Mouse (Mus musculus) spleen, adult 12 weeks (tissue): ENCODE measurements around the gene Orm3.
"Not testable (repeated sequence)": the region's sequence is repeated elsewhere in the genome, so short reads cannot be mapped to it uniquely, and the experiment has no call there.

Source experiments
- DNase-seq: peaks from one replicate; pipeline ENCODE4 v3.0.0; 2022; ENCODE audit warnings: low spot score

The Orm3 gene

DNA sequence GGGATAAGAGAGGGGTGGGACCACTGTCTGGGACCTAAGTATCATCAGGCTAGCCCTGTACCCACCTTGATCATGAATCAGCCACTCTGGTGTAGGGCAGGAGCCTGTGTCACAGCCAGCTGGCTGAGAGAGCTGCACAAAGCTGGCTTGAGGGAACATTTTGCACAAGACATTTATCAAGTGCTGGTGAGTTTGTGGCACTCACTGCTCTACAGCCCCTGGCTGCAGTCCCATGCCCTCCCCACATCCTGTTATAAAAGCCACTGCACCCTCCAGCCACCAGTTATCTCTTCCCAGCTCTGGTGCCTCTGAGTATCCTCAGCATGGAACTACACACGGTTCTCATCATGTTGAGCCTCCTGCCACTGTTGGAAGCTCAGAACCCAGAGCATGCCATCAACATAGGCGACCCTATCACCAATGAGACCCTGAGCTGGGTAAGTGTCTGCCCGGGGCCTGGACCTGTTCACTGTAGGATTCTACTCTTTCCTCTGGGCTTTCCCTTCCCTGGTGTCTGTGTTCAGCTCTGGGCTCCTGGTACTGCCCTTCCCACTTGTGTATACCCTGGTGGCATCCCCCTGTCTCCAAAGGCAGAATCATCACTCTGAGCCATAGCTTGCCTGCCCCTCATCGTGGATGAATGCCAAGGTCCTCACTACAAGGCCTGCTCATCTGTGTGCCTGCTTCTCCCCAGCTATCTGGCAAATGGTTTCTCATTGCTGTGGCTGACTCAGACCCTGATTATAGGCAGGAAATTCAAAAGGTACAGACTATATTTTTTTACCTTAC is at the start of gene Orm3:
Gene Orm3, plus strand, starts transcription at position 286 of the 789 bp plus-strand sequence.
- DNase-seq, result no peak

DNA sequence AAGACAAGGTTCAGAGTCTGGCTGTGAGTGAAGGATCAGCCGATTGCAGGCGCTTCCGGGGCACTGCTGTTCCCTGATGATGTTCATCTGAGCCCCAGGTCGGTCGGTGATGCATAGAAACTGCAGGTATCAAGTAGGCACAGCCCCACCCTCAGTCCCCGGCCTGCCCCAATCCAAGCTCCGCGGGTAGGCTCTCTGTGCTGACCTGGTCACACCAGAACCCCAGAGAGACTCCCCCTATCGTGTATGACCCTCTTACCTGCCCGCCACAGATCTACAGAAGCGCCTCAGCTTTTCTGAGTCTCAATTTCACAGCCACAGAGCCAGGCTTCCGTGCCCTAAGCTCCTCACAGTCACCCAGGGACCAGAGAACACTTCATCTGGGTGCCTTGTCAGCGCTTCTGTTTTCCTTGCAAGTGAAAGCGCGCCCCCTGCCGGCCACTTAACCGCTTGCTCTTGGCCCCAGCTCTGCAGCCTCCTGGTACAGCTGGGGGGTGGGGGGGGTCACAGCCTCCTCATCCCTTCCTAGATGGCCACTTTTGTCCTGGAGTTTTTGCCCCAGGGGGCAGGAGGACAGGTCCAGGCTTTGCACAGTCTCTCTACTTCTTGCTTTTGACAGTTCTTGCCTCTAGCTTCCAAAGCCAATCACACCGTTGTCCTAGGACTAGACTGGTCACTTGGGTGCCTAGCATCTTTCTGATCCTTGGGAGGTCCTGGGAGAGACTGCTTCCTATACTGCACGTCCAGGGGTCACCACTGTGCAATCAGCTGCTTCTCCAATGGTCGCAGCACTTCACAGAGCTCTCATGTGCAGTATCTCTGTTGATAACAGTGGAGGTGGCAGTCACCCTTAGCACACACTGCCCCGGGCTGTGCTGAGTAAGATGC is 48.5 kb upstream of the Orm3 start:
- peak; percentile 40 for DNase-seq

DNA sequence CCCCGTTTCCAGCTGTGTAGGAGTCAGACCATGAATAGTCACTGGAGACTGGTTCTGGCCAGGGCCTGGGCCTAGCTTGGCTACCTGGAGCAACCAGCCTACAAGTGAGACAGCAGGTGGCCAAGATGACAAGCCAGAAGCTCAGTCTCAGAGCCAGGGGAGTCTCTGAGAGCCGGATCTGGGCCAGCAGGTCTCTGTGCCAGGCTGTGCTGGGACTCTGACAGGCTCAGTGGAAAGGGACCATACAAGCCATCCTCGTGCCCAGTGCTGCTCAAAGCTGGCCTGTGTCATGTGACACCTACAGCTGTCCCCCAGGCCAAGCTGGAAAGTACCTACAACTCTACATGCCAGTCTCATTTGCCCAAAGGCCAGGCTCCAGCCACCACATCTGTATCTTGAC is 47.6 kb upstream of the Orm3 start:
- no peak for DNase-seq

DNA sequence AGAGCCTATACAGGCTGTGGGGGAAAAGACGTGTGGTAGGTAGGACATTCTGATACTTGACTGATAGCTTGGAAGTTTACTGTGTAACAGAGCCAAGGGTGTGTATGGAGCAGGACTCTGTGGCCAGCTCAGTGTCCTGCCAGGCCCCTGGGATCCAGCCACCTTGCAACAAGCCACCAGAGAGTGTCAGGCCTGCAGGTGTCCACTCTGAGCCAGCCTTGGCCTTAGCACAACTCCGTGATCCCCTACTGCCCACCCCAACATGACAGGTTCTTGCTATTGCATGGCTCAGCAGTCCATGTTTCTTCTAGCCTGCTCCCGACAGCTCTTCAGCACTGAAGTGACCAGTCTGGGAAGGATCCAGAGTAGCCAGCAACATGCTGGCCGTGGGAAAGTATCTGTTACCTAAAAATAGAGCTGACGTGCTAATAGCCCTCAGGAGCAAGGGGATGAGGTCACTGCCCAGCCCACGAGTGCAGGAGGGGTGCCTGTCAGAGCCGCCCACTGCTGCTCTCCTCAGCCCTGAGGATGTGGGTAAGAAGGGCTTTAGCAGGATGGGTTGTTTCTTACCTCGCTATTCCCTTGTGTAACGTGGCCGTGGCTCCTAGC is 45.6 kb upstream of the Orm3 start:
- no peak for DNase-seq

DNA sequence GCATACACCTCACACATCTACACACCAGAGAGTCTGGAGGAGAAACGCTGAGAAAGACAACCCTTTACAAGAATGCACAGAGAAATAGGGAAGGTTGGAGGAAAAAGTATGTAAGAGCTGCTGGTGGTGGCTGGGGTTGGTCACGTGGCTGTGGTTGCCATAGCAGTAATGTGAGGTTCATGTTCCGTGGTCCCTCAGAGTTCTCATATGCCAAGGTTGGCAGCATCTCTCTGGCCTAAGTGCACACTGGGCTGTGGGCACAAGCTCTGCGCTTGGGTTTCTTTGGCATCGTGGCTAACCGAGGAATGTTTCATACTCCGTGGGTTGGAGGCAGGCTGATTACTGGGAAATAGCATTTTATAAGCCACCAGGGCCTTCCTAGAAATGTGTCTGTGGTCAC is 44.5 kb upstream of the Orm3 start:
- no peak for DNase-seq

DNA sequence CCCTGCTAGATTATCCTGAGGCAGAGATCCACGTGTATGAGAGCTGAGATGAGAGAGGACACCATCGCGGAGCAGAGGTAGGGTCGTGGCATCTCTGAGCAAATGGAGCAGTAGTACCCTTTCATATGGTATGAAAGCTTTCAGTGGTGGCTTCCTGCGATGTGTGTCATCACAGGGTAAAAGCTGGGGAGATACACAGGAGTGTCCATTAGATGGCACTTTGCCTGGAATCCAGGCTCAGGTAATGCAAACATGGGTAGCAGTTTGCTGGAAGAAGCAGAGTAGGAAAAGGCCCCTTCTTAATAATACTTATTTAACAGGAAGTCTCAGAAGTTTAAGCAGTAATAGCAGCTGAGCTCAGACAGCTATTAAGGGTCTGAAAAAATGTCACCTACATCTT is 41.9 kb upstream of the Orm3 start:
- DNase-seq, result no peak

DNA sequence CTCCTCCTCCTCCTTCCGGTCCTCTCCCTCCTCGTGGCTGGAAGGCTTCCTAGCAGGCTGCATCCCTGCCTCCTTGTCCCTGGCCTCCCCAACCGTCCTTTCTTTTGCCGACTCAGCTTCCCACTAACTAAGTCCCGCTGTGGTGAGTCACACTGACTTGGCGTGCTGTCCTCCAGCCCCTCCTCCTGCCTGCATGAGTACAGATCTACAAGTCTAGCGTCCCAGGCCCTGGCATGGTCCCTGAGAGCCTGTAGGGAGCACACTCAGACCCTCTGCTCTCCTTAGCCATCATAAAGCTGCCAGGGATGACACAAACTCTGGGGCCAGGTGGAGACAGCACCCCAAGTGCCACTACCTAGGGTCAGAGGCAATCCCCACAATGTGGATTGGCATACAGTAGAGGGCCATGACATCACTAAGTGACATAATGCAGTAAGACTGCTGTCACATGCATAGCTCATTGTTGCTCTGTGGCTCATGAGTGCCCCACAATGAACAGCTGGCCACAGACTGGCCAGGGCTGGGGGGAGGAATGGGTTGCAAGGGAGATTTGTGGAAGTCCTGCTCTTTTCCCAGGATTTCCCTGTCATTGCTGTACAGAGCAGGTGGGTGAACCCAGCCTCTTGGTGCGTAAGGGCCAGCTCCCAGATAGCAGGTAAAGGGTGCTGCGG is 39.8 kb upstream of the Orm3 start:
- DNase-seq, result no peak

DNA sequence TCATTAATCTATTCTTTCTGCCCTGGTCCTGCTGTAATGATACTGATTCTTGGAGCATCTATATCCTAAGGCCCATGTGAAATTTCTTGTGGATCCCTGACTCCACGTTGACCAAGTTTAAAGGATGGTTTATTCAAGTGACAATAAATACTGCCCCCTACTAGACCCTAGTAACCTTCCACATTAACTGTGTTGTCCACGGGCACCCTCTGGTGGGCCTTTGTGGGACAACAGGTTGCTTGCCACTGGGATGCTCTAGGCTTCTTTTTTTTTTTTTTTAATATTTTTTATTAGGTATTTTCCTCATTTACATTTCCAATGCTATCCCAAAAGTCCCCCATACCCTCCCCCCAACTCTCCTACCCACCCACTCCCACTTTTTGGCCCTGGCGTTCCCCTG is 36.4 kb upstream of the Orm3 start:
- DNase-seq, result not testable (repeated sequence)

DNA sequence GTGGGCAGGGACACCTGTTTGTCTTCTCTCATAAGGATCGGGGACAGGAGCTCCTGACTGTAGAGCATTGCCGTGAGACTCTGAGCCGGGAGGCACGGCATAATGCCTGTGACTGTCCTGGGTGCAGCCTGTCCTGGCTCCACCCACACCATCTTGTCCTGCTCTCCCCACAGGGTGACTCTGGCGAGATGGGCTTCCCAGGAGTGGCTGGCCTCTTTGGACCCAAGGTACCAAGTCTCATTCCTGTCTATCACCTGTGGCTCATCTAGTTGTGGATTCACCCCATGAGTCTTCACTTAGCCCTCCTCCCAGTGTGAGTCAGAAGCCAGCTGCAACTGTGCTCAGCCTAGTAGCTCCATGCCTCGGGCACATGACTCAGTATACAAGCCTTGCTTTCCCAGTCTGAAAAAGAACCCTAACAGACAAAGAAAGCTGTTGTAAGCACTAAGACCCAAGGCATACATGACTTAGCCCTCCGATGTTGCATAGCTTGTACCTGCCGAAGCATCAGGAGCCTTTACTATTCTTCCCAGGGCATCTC is 32.6 kb upstream of the Orm3 start:
- no peak for DNase-seq

DNA sequence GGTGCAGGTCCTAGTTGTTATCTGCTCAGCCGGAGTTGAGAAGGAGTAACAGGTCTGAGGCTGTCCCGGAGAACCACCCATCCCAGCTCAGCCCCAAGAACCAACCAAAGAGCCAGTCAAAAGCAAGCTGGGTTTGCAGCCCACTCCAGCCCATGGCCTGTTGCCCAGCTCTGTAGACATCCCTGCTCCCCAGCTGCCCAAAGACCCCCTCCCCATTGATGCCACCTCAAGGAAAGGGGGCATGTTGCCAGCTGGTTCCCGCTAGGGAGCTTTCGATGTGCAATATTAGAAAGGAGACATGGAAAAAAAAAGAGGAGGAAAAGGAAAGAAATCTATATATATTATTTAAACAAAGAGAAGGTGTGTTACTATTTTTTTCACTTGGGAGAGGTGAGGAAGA is 22.6 kb upstream of the Orm3 start:
- DNase-seq, result no peak

DNA sequence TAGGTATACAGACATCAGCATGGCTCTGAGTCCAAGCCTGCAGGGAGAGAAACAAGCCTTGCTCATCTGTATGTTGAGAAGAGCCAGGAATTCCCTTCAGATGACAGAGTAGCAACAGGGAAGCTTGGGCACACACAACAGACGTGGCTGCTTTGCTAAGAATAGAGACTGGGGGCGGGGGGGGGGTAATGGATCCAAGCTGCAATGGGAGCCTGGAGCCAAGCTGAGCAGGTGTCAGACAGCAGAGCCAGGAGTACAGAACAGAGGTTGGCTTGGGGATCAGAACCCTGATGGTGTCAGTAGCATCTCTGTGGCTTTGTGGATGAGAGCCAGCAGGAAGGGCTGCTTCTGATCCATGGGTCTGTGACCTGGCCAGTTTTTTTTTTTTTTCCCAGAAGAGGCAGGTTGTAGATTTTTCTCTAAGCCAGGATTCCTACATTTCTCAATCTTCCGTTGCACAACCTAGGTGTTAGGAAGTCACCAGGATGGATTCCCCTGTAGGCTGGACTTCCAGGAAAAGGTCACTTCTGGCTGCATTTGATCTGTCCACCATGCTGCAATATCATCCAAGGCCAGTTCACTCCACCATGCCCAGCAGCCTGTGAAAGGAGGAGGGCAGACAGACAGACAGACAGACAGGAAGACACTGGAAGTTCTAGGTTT is 17.4 kb upstream of the Orm3 start:
- no peak for DNase-seq

DNA sequence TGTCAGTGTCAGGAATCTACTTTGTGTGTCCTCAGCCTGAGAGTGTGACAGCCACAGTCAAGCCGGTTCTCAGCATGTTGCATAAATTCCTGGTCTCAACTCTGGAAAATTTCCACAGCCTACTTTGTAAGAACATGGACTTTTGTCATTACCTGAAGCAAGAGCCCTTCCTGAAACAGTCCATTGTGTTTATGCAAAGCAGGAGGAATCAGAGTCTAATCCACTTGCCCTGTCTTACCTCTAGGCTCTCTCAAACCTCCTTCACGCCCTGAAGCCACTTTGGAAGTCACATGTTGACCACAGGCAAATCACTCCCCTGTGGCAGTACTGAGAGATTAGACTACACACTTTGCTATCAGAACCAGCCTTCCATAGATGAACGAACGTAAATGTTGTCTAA is 13.5 kb upstream of the Orm3 start:
- DNase-seq, result no peak

DNA sequence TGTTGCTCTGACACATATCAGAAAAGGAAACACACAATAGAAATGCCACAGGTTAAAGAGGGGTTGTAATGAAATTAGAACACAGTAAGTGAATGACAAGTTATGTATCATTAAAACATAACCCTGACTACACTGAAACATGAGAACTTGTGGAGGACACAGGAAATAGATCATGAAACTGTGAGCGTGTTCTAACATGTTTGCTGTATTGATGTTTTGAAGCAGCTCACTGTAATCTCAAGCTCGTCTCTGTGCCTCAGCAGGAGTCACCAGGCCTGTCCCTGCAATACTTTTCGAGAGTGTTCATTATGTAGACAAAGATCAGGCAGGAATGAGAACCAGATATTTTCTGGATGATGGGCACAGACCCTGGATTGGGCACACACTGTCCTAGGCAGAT is 12.4 kb upstream of the Orm3 start:
- no peak for DNase-seq

DNA sequence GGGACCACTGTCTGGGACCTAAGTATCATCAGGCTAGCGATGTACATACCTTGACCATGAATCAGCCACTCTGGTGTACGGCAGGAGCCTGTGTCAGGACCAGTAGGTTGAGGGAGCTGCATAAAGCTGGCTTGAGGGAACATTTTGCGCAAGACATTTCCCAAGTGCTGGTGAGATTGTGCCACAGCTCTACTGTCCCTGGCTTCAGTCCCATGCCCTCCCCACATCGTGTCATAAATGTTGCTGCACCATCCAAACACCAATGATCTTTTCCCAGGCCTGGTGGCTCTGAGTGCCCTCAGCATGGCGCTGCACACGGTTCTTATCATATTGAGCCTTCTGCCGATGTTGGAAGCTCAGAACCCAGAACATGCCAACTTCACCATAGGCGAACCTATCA is 11.7 kb upstream of the Orm3 start, which contains the start of gene Orm1:
Gene Orm1, plus strand, starts transcription at position 266 of the 400 bp plus-strand sequence.
- DNase-seq, result no peak

DNA sequence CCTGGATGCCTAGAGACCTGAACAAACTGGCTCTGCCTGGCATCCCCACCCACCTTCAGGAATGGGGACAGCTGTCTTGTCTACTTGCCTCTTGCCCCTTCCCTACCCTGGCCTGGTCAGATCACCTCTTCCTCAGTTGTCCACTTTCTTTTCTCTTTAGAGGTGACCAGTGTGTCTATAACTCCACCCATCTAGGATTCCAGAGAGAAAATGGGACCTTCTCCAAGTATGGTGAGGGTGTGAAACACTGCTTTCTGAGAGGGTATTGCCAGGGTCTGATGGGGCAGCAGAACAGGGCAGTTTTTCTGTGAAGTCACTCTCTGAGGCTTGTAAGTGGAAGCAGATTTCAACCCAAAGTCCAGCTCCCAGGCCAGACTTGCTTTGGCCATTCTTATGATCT is 10.7 kb upstream of the Orm3 start:
- no peak for DNase-seq

DNA sequence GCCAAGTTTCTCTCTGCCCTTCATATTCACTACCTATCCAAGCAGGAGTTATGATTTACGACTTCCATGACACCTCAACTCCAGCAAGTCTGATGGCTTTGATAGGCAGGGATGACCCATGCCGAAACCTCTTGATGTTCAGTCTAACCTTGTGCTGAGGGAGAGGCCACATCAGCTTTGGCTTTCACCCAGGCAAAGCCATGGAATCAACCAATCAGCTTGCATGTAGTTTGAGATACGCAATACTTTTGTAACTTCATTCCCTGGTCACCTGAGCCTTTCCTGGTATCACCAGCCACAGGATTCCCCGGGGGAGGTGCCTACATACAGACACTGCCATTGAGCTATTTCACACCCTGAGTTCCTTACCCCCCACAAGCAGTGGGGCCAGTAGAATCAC is 9.3 kb upstream of the Orm3 start:
- DNase-seq, result no peak

DNA sequence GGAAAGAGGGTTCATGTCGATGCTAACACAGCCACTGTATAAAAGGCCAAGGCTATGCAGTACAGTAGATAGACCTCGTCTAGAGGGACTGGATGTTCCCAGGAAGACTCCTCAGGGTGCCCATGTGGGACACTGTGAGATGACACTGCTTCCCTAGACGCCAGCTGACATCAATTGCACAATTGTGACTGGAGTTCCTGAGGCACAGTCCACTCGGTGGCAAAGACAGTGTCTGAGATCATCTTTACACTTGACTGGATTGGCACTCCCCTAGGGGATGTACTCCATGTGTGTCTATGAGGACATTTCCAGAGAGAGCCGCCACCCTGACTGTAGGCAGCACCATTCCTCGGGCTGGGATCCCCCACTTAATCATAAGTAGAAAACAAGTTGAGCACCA is 7.4 kb upstream of the Orm3 start:
- DNase-seq, result no peak

DNA sequence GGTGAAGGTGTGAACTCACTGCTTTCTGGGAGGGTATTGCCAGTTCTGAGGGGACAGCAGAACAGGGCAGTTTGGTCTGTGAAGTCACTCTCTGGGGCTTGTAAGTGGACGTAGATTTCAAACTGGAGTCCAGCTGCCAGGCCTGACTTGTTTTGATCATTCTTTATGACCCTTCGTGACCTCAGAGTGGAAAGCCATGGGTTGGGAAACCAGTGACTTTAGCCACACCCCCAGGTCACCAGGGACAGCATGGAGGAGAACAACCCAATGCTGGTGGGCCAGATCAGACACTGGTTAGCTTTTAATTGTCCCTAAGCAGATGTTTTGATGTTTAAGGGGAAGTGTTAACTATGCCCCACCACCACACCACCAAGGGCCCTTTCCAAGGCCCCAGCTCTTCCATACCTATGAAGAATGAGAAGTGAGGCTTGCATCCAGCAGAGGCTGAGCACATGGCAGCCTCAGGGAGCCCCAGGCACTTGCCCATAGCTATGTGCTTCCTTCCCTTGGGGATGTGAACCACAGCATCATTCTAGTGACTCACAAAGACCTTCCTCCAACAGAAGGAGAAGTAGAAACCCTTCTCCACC is 1.1 kb downstream of the Orm3 start:
- DNase-seq, result no peak

DNA sequence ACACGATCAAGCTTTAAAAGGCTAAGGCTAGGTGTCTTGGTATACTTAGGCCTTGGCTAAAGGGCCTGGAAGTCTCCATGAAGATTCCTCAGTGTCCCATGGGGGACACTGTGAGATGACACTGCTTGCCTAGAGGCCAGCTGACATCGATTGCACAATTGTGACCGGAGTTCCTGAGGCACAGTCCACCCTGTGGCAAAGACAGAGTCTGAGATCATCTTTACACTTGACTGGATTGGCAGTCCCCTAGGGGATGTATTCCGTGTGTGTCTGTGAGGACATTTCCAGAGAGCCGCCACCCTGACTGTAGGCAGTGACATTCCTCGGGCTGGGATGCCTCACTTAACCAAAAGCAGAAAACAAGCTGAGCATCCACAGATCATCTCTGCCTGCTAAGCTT is 3.9 kb downstream of the Orm3 start:
- DNase-seq, result no peak

DNA sequence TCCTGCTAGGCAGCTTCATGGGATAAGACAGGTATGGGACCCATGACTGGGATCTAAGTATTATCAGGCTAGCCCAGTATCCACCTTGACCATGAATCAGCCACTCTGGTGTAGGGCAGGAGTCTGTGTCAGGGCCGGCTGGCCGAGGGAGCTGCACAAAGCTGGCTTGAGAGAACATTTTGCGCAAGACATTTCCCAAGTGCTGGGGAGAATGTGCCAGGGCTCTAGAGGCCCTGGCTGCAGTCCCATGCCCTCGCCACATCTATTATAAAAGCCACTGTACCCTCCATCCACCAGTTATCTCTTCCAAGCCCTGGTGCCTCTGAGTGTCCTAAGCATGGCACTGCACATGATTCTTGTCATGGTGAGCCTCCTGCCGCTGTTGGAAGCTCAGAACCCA is 6.2 kb downstream of the Orm3 start, which contains the start of gene Orm2:
Gene Orm2, plus strand, starts transcription at position 300 of the 400 bp plus-strand sequence.
- DNase-seq, result no peak

DNA sequence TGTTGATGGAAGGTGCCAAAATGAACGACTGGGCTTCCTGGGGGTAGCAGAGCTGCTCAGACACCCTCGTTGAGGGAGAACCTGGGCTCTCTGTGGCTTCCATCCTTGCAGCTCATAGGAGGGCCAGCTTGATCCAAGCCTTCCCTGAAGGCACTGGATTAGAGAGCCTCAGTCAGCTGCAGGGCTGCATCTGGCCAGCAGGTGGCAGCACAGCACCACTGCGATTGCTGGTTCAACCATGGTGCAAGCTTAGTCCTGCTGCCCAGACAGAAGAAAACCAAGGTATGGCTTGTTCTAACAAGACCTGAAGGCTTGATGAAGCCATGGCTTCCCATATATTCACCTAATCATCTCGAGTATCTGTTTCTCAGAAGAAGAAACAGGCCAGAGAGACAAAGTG is 12.6 kb downstream of the Orm3 start:
- peak; percentile 76 for DNase-seq
